Mouse (Mus musculus): ENCODE measurements at regions not wholly inside any gene's neighbourhood (a gene's known extent, or its start where the extent isn't known, plus 50 kb on each side); places are given as distances from the start of the nearest gene placed in this dataset.

- no peak for TF ChIP-seq CTCF (IDR thresholded peaks at IDR 0.05; ENCODE audit: low read depth)
- no peaks in the 10 kb centered on the region for H3K4me1 ChIP-seq (replicated peaks; ENCODE audit: insufficient read depth, low read length)
- no peak overlapping the region for H3K27ac ChIP-seq
- WGBS, result 68% methylated on average over 2 of the region's 2 CpGs
- no peaks in the 10 kb centered on the region for H3K36me3 ChIP-seq (ENCODE audit: insufficient read depth, low read length)
- H3K4me3 ChIP-seq (replicated peaks; ENCODE audit: low read depth, low read length), result no peak overlapping the region
- H3K4me2 ChIP-seq (ENCODE audit: low read length), result no peak overlapping the region
- ATAC-seq (replicated peaks; ENCODE audit: low FRiP score, low read depth), result no peak
- no peak for DNase-seq (ENCODE audit: low spot score)
- H3K27me3 ChIP-seq (ENCODE audit: insufficient read depth, low read length), result peaks cover 4% of the 10 kb centered on the region; the same call in 1 of the 2 replicates
- no peaks in the 10 kb centered on the region for H3K9me3 ChIP-seq (replicated peaks; ENCODE audit: low read length)
- no peak overlapping the region for H3K9ac ChIP-seq (ENCODE audit: low read depth, low read length)
Measured at GRCm38 (mm10) chr17:14522011-14522410, 172.0 kb downstream of the Thbs2 start.

GRCm38 (mm10) chr17:14520565-14520964 lies 173.5 kb downstream of the Thbs2 start:
- no peaks in the 10 kb centered on the region for H3K4me1 ChIP-seq (replicated peaks; ENCODE audit: insufficient read depth, low read length)
- H3K9ac ChIP-seq (ENCODE audit: low read depth, low read length), result no peak overlapping the region
- H3K27ac ChIP-seq, result no peak overlapping the region
- no peaks in the 10 kb centered on the region for H3K9me3 ChIP-seq (replicated peaks; ENCODE audit: low read length)
- no peak overlapping the region for H3K4me3 ChIP-seq (replicated peaks; ENCODE audit: low read depth, low read length)
- ATAC-seq (replicated peaks; ENCODE audit: low FRiP score, low read depth), result no peak
- no peak overlapping the region for H3K4me2 ChIP-seq (ENCODE audit: low read length)
- 14% methylated on average over 5 of the region's 5 CpGs for WGBS
- no peaks in the 10 kb centered on the region for H3K36me3 ChIP-seq (ENCODE audit: insufficient read depth, low read length)
- peak; percentile 90 for TF ChIP-seq CTCF (IDR thresholded peaks at IDR 0.05; ENCODE audit: low read depth)
- peak; percentile 82 for DNase-seq (ENCODE audit: low spot score)
- peaks cover 4% of the 10 kb centered on the region; the same call in 1 of the 2 replicates for H3K27me3 ChIP-seq (ENCODE audit: insufficient read depth, low read length)

DNA sequence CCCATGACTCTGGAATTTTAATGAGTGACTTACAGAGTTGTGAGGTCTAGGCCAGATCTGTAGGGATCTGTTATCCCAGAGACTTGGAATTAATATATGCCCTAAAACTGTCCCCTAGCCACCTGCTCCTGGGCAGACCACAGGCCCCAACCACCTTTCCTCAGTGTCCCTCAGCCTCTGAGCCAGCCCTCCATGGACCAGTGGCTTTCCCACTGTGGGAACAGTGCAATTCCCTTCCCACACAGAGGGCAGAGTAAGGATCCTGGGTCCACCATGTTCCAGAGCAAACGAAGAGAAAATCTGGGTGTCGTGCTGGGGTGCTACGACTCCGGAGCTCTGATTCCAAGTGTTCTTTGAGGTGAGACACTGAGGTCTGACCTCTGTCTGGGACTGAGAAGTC lies 174.7 kb downstream of the Thbs2 start:
- Histone ChIP-seq H3K9ac (ENCODE audit: low read depth, low read length) (no peak overlapping the region), H3K4me2 (ENCODE audit: low read length) (no peak overlapping the region), H3K4me1 (replicated peaks; ENCODE audit: insufficient read depth, low read length) (no peaks in the 10 kb centered on the region), H3K9me3 (replicated peaks; ENCODE audit: low read length) (no peaks in the 10 kb centered on the region), H3K27ac (no peak overlapping the region), H3K4me3 (replicated peaks; ENCODE audit: low read depth, low read length) (no peak overlapping the region), H3K36me3 (ENCODE audit: insufficient read depth, low read length) (no peaks in the 10 kb centered on the region), H3K27me3 (ENCODE audit: insufficient read depth, low read length) (peaks cover 4% of the 10 kb centered on the region; the same call in 1 of the 2 replicates)
- ATAC-seq (replicated peaks; ENCODE audit: low FRiP score, low read depth) (no peak), DNase-seq (ENCODE audit: low spot score) (no peak)
- 69% methylated on average over 4 of the region's 4 CpGs for WGBS
- no peak for TF ChIP-seq CTCF (IDR thresholded peaks at IDR 0.05; ENCODE audit: low read depth)

- H3K4me2 ChIP-seq (ENCODE audit: low read length), result no peak overlapping the region
- DNase-seq (ENCODE audit: low spot score) (no peak), ATAC-seq (replicated peaks; ENCODE audit: low FRiP score, low read depth) (no peak)
- H3K27me3 ChIP-seq (ENCODE audit: insufficient read depth, low read length), result peaks cover 4% of the 10 kb centered on the region; the same call in 1 of the 2 replicates
- H3K36me3 ChIP-seq (ENCODE audit: insufficient read depth, low read length), result no peaks in the 10 kb centered on the region
- H3K27ac ChIP-seq, result no peak overlapping the region
- no peak overlapping the region for H3K4me3 ChIP-seq (replicated peaks; ENCODE audit: low read depth, low read length)
- H3K9ac ChIP-seq (ENCODE audit: low read depth, low read length), result no peak overlapping the region
- no peak for TF ChIP-seq CTCF (IDR thresholded peaks at IDR 0.05; ENCODE audit: low read depth)
- WGBS, result 77% methylated on average over 12 of the region's 12 CpGs
- H3K9me3 ChIP-seq (replicated peaks; ENCODE audit: low read length), result no peaks in the 10 kb centered on the region
- H3K4me1 ChIP-seq (replicated peaks; ENCODE audit: insufficient read depth, low read length), result no peaks in the 10 kb centered on the region
Measured at GRCm38 (mm10) chr17:14518216-14518615, 175.8 kb downstream of the Thbs2 start.

- WGBS, result 31% methylated on average over 5 of the region's 5 CpGs
- H3K9me3 ChIP-seq (replicated peaks; ENCODE audit: low read length), result no peaks in the 10 kb centered on the region
- H3K27ac ChIP-seq, result no peak overlapping the region
- DNase-seq (ENCODE audit: low spot score), result peak; percentile 65
- peaks cover 4% of the 10 kb centered on the region; the same call in 1 of the 2 replicates for H3K27me3 ChIP-seq (ENCODE audit: insufficient read depth, low read length)
- H3K4me3 ChIP-seq (replicated peaks; ENCODE audit: low read depth, low read length), result no peak overlapping the region
- H3K4me2 ChIP-seq (ENCODE audit: low read length), result no peak overlapping the region
- no peak for TF ChIP-seq CTCF (IDR thresholded peaks at IDR 0.05; ENCODE audit: low read depth)
- ATAC-seq (replicated peaks; ENCODE audit: low FRiP score, low read depth), result peak; percentile 60
- no peaks in the 10 kb centered on the region for H3K36me3 ChIP-seq (ENCODE audit: insufficient read depth, low read length)
- no peaks in the 10 kb centered on the region for H3K4me1 ChIP-seq (replicated peaks; ENCODE audit: insufficient read depth, low read length)
- H3K9ac ChIP-seq (ENCODE audit: low read depth, low read length), result no peak overlapping the region
Measured at GRCm38 (mm10) chr17:14517368-14517767, 176.7 kb downstream of the Thbs2 start.

DNA sequence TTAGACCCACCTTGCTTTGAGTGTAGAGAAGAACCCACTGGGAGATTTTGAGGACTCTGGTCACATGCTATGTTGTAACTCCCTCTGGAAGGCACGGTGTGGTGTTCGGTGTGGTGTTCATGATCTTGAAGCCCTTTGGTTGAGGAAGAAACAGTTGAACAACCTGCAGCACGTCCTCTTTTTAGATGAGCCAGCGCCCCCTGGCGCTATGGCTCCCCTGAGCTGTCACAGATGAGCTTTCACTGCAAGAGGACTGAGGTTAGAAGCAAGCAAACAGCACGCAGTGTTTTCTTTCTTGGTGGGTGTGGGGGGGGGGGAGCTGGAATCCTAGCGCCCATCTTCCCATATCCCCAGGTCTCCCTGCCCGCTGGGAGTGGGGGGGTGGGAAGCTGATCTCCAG lies 177.9 kb downstream of the Thbs2 start:
- Histone ChIP-seq H3K9me3 (replicated peaks; ENCODE audit: low read length) (no peaks in the 10 kb centered on the region), H3K4me3 (replicated peaks; ENCODE audit: low read depth, low read length) (no peak overlapping the region), H3K27me3 (ENCODE audit: insufficient read depth, low read length) (peaks cover 4% of the 10 kb centered on the region; the same call in 1 of the 2 replicates), H3K4me2 (ENCODE audit: low read length) (no peak overlapping the region), H3K27ac (no peak overlapping the region), H3K36me3 (ENCODE audit: insufficient read depth, low read length) (no peaks in the 10 kb centered on the region), H3K4me1 (replicated peaks; ENCODE audit: insufficient read depth, low read length) (no peaks in the 10 kb centered on the region), H3K9ac (ENCODE audit: low read depth, low read length) (no peak overlapping the region)
- ATAC-seq (replicated peaks; ENCODE audit: low FRiP score, low read depth), result no peak
- WGBS, result 19% methylated on average over 8 of the region's 8 CpGs
- TF ChIP-seq CTCF (IDR thresholded peaks at IDR 0.05; ENCODE audit: low read depth), result peak; percentile 82
- peak; percentile 84 for DNase-seq (ENCODE audit: low spot score)

- ATAC-seq (replicated peaks; ENCODE audit: low FRiP score, low read depth), result no peak
- Histone ChIP-seq H3K4me1 (replicated peaks; ENCODE audit: insufficient read depth, low read length) (no peaks in the 10 kb centered on the region), H3K9me3 (replicated peaks; ENCODE audit: low read length) (no peaks in the 10 kb centered on the region), H3K27ac (no peak overlapping the region), H3K36me3 (ENCODE audit: insufficient read depth, low read length) (no peaks in the 10 kb centered on the region), H3K9ac (ENCODE audit: low read depth, low read length) (no peak overlapping the region), H3K4me3 (replicated peaks; ENCODE audit: low read depth, low read length) (no peak overlapping the region), H3K4me2 (ENCODE audit: low read length) (no peak overlapping the region), H3K27me3 (ENCODE audit: insufficient read depth, low read length) (no peaks in the 10 kb centered on the region)
- no peak for TF ChIP-seq CTCF (IDR thresholded peaks at IDR 0.05; ENCODE audit: low read depth)
- no peak for DNase-seq (ENCODE audit: low spot score)
- WGBS, result 73% methylated on average over 4 of the region's 4 CpGs
Measured at GRCm38 (mm10) chr17:14513454-14513853, 180.6 kb downstream of the Thbs2 start.
